In the genomic region with DNA sequence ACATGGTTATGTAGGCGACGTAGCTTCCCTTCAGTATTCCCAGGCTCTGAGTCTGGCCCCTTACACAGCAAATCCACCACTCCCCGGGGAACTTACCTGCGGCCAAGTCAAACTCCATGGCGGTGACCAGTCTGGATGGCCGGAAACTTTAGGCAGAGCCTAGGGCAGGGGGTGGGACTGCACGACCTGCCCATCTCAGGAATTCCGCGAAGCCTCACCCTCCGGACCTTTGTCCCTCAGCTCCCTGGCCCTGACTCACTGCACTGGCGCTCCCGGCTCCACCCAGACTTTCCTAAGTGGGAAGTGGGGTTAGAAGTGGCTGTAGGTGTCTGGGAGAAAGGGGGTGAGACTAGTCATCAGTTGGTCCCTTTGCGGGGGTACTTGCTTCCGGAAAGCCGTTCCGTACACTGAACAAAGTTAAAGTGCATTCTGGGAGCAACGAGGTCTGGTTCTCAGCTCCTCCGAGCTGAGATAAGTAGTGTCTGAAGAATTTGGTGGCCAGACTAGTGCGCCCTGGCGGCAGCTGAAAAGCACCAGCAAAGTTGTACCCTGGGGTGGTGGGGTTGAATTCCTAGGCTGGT, we compare ENCODE assay signal across 8 mouse cellular contexts. TPM values are rescaled to one million over a fixed set of nuclear protein-coding genes. Genes with fewer than 3 reads are reported as not detected.
A peak's percentile ranks its signal among the peaks of the same experiment; 100 is the strongest.
DNase-seq lines count a peak whose midpoint lies in the region; ATAC-seq and TF ChIP-seq lines count a peak whose summit lies in the region.

A gene (minus strand): TSS at position 206 of the 581 bp plus-strand sequence.

- peak within 1 kb of the TSS; percentile 26 for H3K4me3 ChIP-seq in embryonic facial prominence, embryonic 15.5 days (replicated peaks)
- H3K4me3 ChIP-seq in hindbrain, embryonic 12.5 days = peak within 1 kb of the TSS; percentile 4
- H3K4me3 ChIP-seq in limb, embryonic 14.5 days (replicated peaks; ENCODE audit: low read length) = peak within 1 kb of the TSS; percentile 19
- peak within 1 kb of the TSS; percentile 7; the same call in 1 of the 2 replicates for H3K4me3 ChIP-seq in midbrain, embryonic 14.5 days (replicated peaks; ENCODE audit: low read depth, low read length)

- intact Hi-C loops in left cerebral cortex, postnatal 4 days (cut with DNase I) = loop anchor here (10.0 kb wide), 1 partner anchor 46 kb away; no protein-coding TSS in a partner anchor

- H3K9ac ChIP-seq in embryonic facial prominence, embryonic 15.5 days = no peak within 1 kb of the TSS
- H3K9ac ChIP-seq in hindbrain, embryonic 12.5 days = peak within 1 kb of the TSS; percentile 36
- peak within 1 kb of the TSS; percentile 32; the same call in 1 of the 2 replicates for H3K9ac ChIP-seq in limb, embryonic 14.5 days (ENCODE audit: low read depth, low read length, severe bottlenecking)
- 0 out of 2 replicates have a peak within 1 kb of the TSS, but pooled peaks have one; percentile 26 for H3K9ac ChIP-seq in midbrain, embryonic 14.5 days (replicated peaks; ENCODE audit: low read length)

- no peaks in the 10 kb centered on the region for H3K27me3 ChIP-seq in embryonic facial prominence, embryonic 15.5 days
- peaks cover 19% of the 10 kb centered on the region for H3K27me3 ChIP-seq in hindbrain, embryonic 12.5 days
- H3K27me3 ChIP-seq in limb, embryonic 14.5 days (ENCODE audit: control insufficient read depth, insufficient read depth, low read length) = no peaks in the 10 kb centered on the region
- peaks cover 17% of the 10 kb centered on the region for H3K27me3 ChIP-seq in midbrain, embryonic 14.5 days (ENCODE audit: control insufficient read depth, insufficient read depth, low read length)

- no peaks in the 10 kb centered on the region for H3K9me3 ChIP-seq in embryonic facial prominence, embryonic 15.5 days (replicated peaks)
- no peaks in the 10 kb centered on the region for H3K9me3 ChIP-seq in hindbrain, embryonic 12.5 days (replicated peaks)
- H3K9me3 ChIP-seq in limb, embryonic 14.5 days (ENCODE audit: control insufficient read depth, low read length) = no peaks in the 10 kb centered on the region
- no peaks in the 10 kb centered on the region for H3K9me3 ChIP-seq in midbrain, embryonic 14.5 days (ENCODE audit: control insufficient read depth, low read length)

- ATAC-seq in activated CD4-positive, CD25-positive, alpha-beta regulatory T cell, adult 4 months = peak; percentile 28
- ATAC-seq in embryonic facial prominence, embryonic 15.5 days (ENCODE audit: insufficient number of reproducible peaks, low FRiP score, low TSS enrichment, low read depth) = 0 out of 2 replicates have a peak, but pooled peaks have one; percentile 3
- no peak for ATAC-seq in hindbrain, embryonic 12.5 days (ENCODE audit: low FRiP score)
- ATAC-seq in limb, embryonic 14.5 days (ENCODE audit: low FRiP score, low read depth) = no peak
- no peak for ATAC-seq in midbrain, embryonic 14.5 days (ENCODE audit: low FRiP score, low TSS enrichment)

- 15% methylated on average over 20 of the region's 20 CpGs for WGBS in embryonic facial prominence, embryonic 15.5 days
- WGBS in hindbrain, embryonic 12.5 days = 10% methylated on average over 20 of the region's 20 CpGs
- 17% methylated on average over 20 of the region's 20 CpGs for WGBS in limb, embryonic 14.5 days
- 13% methylated on average over 20 of the region's 20 CpGs for WGBS in midbrain, embryonic 14.5 days

- H3K4me2 ChIP-seq in embryonic facial prominence, embryonic 15.5 days (replicated peaks) = peak within 1 kb of the TSS; percentile 44
- peak within 1 kb of the TSS; percentile 45 for H3K4me2 ChIP-seq in hindbrain, embryonic 12.5 days (replicated peaks)
- peak within 1 kb of the TSS; percentile 41 for H3K4me2 ChIP-seq in limb, embryonic 14.5 days (replicated peaks; ENCODE audit: low read depth, low read length, severe bottlenecking)
- H3K4me2 ChIP-seq in midbrain, embryonic 14.5 days (ENCODE audit: low read length) = peak within 1 kb of the TSS; percentile 35

- H3K4me1 ChIP-seq in embryonic facial prominence, embryonic 15.5 days = peaks cover 23% of the 10 kb centered on the region
- H3K4me1 ChIP-seq in hindbrain, embryonic 12.5 days = peaks cover 4% of the 10 kb centered on the region; the same call in 1 of the 2 replicates
- peaks cover 3% of the 10 kb centered on the region; the same call in 1 of the 2 replicates for H3K4me1 ChIP-seq in limb, embryonic 14.5 days (ENCODE audit: control insufficient read depth, insufficient read depth, low read length)
- H3K4me1 ChIP-seq in midbrain, embryonic 14.5 days (ENCODE audit: control insufficient read depth, insufficient read depth, low read length) = no peaks in the 10 kb centered on the region

- no peak for TF ChIP-seq POLR2A in limb, embryonic 14.5 days (IDR thresholded peaks at IDR 0.05; ENCODE audit: borderline replicate concordance, extremely low read depth, insufficient read depth, insufficient read length)

- peak within 1 kb of the TSS; percentile 41; the same call in 1 of the 2 replicates for H3K27ac ChIP-seq in embryonic facial prominence, embryonic 15.5 days (replicated peaks)
- H3K27ac ChIP-seq in hindbrain, embryonic 12.5 days = no peak within 1 kb of the TSS
- H3K27ac ChIP-seq in limb, embryonic 14.5 days (replicated peaks; ENCODE audit: low read depth, low read length) = no peak within 1 kb of the TSS
- no peak within 1 kb of the TSS for H3K27ac ChIP-seq in midbrain, embryonic 14.5 days (replicated peaks; ENCODE audit: low read depth, low read length)

- no peak for DNase-seq in limb, embryonic 14.5 days (ENCODE audit: low spot score)
- no peak for DNase-seq in midbrain, embryonic 14.5 days
- peak; percentile 52 for DNase-seq in urinary bladder, postnatal 25 days (ENCODE audit: low spot score)
- no peak for DNase-seq in layer of hippocampus, postnatal 10 days (ENCODE audit: low spot score in 2 of 2)
- no peak for DNase-seq in left cerebral cortex, postnatal 4 days

- H3K36me3 ChIP-seq in embryonic facial prominence, embryonic 15.5 days = peaks cover 29% of the 10 kb centered on the region
- H3K36me3 ChIP-seq in hindbrain, embryonic 12.5 days = peaks cover 17% of the 10 kb centered on the region
- H3K36me3 ChIP-seq in limb, embryonic 14.5 days (ENCODE audit: control insufficient read depth, insufficient read depth, low read length) = peaks cover 42% of the 10 kb centered on the region
- peaks cover 17% of the 10 kb centered on the region for H3K36me3 ChIP-seq in midbrain, embryonic 14.5 days (ENCODE audit: control insufficient read depth, insufficient read depth, low read length)

RNA-seq across cellular contexts. Expression of the gene that starts here (rescaled TPM):
- 1 to 10 TPM; 2.7 to 3.6 TPM for polyA plus RNA-seq in activated CD4-positive, CD25-positive, alpha-beta regulatory T cell, adult 4 months (2017; shearing (Covaris generic))
- 11.5 and 12.2 TPM in 2 replicates for polyA plus RNA-seq in embryonic facial prominence, embryonic 15.5 days (2015; fragmentation: Nextera tagmentation; extraction: Ambion mirVana)
- polyA plus RNA-seq in hindbrain, embryonic 12.5 days (2016; fragmentation: Nextera tagmentation; extraction: Ambion mirVana) = 1.8 and 2.4 TPM in 2 replicates
- polyA plus RNA-seq in limb, embryonic 14.5 days (2012; rRNA removed) = 0.32 and 0.92 TPM in 2 replicates
- polyA plus RNA-seq in limb, embryonic 14.5 days (2014; fragmentation: Nextera tagmentation; extraction: Ambion mirVana) = 1.2 and 3.0 TPM in 2 replicates
- 0.29 and 0.57 TPM in 2 replicates for polyA plus RNA-seq in midbrain, embryonic 14.5 days (2014; fragmentation: Nextera tagmentation; extraction: Ambion mirVana)
- under 1 TPM in 1 of 2 experiments, not detected in 1; 0.29 TPM for total RNA-seq in layer of hippocampus, postnatal 10 days (2021)
- total RNA-seq in left cerebral cortex, postnatal 4 days (2021) = under 1 TPM in 1 of 2 experiments, not detected in 1; 0.80 TPM

Comparison
In these comparisons a context has a peak if more than half of its experiments do, and no peak if none do; other contexts are left out.
1. ATAC-seq: peak in activated CD4-positive, CD25-positive, alpha-beta regulatory T cell, adult 4 months (single experiment) and embryonic facial prominence, embryonic 15.5 days (single experiment); none in hindbrain, embryonic 12.5 days (single experiment), limb, embryonic 14.5 days (single experiment) and midbrain, embryonic 14.5 days (single experiment).
2. Peak in every context shown above with its lines, with median percentiles within 50 percentile points of each other: H3K4me2 ChIP-seq and H3K4me3 ChIP-seq.